Mouse (Mus musculus) cortical plate, adult 2 months (tissue): ENCODE measurements at regions not wholly inside any gene's neighbourhood (a gene's known extent, or its start where the extent isn't known, plus 50 kb on each side); places are given as distances from the start of the nearest gene placed in this dataset.

Experiments
- CTCF ChIP-seq: fragments of 200-500 bp; IDR thresholded peaks from 2 replicates; pipeline ENCODE4 v1.5.1; 2011; ENCODE audit warnings: mild to moderate bottlenecking, control low read depth, low read length; ENCODE audit not compliant: insufficient read depth; ENCODE audit errors: extremely low read depth
- POLR2A ChIP-seq: fragments of 200-500 bp; IDR thresholded peaks from 2 replicates; pipeline ENCODE4 v1.6.1; 2011; ENCODE audit warnings: mild to moderate bottlenecking, low read length, control low read depth; ENCODE audit not compliant: insufficient read depth; ENCODE audit errors: extremely low read depth

DNA sequence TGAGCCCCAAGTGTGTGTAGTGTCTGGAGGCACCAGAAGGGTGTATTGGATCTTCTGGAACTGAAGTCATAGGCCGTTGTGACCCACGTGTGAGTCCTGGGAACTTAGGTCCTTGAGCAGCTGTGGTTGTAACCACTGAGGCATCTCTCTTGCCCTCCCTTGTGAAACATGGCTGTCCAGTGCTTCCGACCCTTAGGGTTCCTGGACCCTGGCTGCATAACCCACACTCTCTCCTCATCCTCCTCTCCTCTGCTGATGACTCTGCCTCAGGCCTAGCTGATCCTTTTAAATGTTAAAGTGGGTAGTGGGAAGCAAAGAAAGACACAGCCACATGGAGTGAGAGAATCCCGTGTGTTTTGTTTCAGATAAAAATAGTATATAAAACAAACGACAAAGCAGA lies 446.2 kb downstream of the Sox2 start:
- TF ChIP-seq CTCF: no peak
- TF ChIP-seq POLR2A: no peak
